Mouse (Mus musculus) inflammation-experienced regulatory T-cells, adult 6 months (primary cell): ENCODE measurements around the gene Sipa1l3. TPM values are rescaled to one million over a fixed set of nuclear protein-coding genes. Genes with fewer than 3 reads are reported as not detected.

Experiments used
- ATAC-seq: one replicate; pipeline ENCODE4 v1.8.0; 2017
- polyA plus RNA-seq, 3 experiments: library from polyadenylated mRNA; unstranded; fragments of 100-300 nt; shearing (Covaris generic); gene quantifications; one replicate each; pipeline ENCODE4 v1.2.1; 2017

Sipa1l3 gene
- polyA plus RNA-seq, 3 experiments from 2014 or later = 2.5 to 4.9 (median 4.1) TPM

DNA sequence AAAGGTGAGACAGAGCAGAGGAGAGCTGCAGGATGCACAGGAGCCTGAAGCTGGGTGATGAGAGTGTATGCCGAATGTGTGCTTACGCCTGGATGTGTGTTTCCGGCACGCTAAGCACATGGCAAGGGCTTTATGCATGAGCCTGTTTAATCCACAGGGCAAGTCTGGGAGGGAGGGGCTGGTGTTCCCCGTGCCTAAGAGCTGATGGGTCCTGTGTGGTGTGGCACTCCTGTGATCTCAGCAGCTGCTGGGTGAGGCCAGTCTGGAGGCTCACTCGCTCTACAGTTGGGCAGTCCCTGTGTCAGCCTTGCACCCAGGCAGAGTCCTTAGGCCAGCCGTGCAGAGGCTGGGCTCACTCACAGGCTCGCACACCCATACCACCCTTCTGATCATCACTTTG lies 108.0 kb downstream of the Sipa1l3 start:
- no peak for ATAC-seq

DNA sequence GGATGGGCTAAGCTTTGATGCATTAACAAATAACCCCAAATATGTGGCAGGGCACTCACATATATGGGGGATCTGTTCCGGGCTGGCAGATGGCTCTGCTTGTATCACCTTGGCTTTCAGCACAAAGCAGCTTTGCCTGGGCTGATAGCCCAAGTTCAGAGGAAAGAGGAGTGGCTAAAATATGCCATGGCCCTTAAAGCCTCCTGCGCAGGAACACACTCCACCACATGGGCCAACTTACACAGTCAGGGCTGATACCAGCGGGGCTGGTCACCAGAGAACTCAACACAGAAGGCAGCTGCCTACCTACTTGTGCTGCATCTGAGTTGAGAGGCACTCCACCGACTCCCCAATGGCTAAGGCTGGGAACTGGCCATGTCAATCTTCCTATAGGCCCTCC lies 111.6 kb downstream of the Sipa1l3 start:
- no peak for ATAC-seq

DNA sequence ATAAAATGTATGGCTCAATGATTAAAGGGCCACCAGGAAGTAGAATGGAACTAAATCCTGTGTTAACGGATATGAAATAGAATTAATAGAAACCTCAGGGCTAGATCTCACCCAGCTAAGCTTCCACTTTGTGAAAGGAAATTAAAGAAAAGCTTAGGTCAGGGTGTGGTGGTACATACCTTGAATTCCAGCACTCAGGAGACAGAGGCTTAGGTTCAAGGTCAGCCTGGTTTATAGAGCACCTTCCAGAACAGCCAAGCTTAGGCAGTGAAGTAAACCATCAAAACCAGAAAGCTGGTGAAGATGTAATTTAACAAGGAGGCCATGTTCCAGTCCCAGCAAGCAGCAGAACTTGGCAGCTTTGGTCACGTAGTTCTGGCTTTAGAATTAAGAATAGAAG lies 114.3 kb downstream of the Sipa1l3 start:
- no peak for ATAC-seq

DNA sequence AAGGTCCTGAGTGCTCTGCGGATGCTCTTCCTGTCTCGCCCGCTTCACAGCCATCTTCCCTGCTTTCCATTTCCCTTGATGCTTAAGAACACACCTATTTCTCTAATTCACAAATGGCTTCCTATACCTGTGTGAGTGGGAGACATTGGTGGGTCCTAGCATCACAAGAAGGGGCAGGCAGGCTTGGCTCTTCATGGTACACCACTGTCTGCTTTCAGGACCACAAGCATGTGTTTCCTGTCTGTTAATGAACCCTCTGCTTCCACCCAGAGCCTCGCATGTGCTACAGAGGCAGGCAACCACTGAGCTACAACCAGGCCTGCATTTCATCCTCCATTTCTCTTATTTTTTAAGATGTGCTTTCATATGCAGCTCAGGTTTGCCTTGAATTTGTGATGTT lies 116.4 kb downstream of the Sipa1l3 start:
- no peak for ATAC-seq

DNA sequence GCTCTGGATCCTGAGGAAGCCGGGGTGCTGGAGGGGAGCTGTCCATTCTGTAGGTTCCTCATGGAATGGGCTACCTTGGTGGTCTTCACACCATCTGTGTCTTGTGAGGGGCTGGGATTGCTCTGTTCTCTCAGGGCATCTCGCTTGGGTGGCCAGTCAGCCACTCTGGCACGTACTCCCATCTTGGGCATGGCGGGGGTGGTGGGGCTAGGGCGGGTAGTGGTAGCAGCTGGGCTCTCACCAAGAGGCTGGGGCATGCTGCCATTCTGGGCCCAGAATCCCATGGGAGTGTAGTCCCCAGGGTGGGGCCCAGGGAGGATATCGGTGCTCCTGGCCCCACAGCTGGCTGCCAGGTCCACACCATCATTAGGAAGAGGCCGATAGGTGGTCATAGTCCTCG lies 118.0 kb downstream of the Sipa1l3 start:
- ATAC-seq = no peak

DNA sequence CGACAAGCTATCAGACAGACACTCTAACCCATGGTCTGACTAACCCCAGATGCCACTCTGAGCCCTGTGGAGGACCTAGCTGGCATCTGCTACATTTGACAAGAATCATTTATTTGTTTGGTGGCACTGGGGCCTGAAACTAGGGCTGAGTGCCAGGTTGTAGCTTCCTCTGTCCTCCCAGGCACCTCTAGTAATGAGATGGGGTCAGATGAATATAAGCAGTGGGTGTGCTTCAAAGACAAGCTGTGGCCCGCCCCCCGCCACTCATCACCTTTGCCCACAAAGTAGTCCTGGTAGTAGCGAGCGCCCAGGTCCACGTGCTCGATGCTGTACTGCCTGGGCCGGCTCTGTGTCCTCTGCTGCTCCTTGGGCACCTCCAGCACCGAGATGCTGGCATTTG lies 119.4 kb downstream of the Sipa1l3 start:
- no peak for ATAC-seq

DNA sequence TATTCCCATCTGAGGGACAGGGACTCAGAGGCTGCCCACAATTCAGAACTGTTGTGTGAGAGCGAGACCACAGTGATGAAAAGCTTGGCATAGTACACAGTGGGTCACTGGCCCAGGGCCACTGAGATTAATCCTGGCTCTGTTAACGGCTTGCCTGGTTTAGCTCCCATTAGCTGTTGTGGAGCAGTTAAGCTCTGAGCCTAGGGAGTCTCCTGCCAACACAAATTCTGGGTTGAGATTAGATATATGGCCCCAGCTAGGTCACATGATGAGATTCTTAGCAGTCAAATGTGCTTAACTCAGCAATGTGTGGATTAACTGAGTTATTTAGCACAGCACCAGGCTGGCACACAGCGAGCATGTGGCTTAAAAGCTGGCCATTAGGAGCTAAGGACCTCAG lies 121.0 kb downstream of the Sipa1l3 start:
- no peak for ATAC-seq

DNA sequence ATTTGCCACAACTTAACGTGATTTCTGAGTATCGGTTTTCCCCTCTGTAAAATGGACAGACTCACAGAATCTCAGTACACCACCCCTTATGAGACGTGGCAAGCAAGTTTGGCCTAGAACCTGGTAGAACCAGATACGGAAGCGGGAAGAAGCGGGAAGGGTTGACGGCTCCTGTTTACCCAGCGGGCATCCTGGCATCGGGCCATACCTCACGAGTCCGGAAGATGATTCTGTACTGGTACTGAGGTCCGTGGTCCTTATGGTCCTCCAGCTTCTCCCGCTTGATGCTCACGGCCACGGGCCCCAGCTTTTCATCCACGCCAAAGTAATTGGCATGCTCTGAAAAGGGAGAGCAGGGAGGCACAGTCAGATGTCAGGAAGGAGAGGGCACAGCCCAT lies 121.5 kb downstream of the Sipa1l3 start:
- no peak for ATAC-seq

DNA sequence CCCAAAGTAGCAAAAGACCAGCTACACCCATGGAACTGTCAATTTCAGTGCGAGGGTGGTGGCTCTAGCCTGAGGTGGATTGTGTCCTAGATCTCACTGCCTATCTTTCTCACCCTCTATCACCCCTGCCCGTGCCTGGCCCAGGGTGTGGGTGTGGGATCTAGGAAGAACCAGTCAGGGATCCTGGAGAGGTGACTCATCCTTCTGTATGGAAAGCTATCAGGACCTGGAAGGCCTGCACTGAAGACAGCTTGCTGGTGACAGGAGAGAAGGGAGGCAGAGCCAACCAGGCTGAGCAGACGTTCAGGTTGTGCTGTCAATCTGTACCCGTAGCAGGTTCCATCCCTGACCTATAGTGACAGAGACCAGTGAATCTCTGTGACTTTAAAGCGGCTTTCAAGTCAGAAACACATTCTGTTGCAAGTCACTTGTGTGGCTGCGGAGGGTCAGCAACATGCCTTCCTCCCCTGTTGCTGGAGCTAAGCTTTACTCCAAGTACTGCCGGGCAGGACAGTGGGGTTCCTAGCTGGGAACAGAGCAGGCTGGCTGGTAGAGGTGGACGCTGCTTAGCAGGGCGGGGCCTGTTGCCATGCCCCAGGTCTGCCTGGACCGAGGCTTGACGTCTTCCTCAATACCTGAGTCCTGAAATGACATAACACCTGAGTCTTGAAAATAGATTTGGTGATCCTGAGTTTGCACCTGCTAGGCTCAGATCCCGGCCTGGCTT lies 122.1 kb downstream of the Sipa1l3 start:
- no peak for ATAC-seq

DNA sequence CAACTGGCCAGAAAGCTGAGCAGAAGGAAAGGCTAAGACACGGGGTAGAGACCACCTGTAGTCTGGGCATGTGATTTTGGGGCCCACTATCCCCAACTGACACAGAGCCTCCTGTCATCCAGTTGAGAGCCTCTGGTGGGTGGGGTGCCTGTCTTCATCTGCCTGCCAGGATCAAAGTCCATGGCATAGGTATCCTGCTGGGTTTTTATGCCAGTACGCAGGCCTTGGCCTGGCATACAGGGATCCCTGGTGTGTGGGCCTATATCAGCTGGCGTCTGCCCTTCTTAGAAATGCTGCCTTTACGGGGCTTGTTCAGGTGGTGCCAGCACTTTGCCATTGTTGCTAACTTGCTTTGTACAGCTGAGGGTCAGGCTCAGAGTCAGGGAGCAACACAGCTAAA lies 123.3 kb downstream of the Sipa1l3 start:
- ATAC-seq = no peak

DNA sequence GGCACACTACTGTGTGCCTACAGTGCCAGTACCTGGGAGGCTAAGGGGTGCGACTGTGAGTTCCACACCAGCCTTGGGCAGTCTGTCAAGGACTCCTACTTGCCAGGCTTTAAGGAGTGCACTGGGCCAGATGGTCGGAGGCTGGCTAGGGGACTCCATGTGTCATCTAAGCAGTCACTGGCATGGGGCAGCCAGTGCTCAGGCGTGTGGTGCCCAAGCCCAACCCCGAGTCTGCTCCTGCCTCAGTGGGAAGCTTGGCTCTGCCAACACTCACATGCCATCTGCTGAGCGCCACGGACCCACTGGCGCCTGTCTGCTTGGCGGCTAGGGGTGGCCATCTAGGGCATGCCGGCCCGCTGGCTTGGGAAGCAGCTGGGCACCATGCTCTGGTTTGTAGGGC lies 125.1 kb downstream of the Sipa1l3 start:
- no peak for ATAC-seq

DNA sequence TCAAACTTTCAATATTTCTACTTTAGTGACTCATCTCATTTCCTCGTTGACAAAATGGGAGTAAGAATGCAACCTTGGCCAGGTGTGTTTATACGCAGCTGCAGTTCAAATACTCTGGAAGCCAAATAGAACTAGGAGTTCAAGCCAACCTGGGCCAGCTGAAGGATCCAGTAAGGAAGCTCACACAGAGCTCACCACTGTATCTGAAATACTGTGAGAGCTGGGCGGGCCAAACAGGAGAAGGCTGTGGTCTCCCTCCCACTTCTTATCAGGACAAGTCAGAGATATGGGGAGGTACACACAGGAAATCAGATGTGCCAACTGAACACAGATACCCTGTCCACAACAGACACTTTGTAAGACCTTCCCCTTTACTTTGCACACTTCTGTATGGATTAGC lies 125.6 kb downstream of the Sipa1l3 start:
- no peak for ATAC-seq

DNA sequence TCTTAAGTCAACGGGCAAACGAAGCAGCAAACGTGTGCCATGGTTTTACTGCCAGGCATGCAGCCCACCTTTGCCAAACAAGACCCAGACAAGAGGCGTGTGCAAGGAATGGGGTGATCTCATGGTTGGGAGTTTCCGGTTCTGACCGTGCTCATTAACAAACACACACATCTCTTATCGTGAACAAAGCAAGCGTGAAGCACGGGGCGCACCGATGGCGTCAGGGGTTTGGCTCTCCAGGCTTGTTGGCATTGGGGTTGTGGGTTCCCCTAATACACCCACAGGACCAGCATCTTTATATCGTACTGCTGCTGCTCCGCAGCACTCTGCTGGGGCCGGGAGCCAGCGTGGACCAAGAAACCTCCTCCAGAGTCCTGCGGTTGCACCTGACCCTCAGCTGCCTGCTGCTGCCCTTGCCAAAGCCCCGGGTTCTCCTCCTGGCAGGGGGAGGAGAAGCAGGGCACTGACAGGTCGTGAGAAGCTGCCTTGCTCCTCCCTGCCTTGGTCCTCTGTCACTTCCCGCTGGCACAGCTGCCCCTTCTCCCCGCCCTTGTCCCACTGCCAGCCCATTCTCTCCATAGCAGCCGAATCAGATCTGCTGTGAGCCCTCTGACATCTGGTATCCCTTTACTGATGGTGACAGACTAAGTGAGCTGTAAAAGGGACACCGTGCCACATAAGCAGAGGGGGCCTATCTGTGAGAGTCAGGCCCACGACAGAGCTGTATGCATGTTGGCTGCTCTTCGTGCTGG lies 126.5 kb downstream of the Sipa1l3 start:
- ATAC-seq = no peak

DNA sequence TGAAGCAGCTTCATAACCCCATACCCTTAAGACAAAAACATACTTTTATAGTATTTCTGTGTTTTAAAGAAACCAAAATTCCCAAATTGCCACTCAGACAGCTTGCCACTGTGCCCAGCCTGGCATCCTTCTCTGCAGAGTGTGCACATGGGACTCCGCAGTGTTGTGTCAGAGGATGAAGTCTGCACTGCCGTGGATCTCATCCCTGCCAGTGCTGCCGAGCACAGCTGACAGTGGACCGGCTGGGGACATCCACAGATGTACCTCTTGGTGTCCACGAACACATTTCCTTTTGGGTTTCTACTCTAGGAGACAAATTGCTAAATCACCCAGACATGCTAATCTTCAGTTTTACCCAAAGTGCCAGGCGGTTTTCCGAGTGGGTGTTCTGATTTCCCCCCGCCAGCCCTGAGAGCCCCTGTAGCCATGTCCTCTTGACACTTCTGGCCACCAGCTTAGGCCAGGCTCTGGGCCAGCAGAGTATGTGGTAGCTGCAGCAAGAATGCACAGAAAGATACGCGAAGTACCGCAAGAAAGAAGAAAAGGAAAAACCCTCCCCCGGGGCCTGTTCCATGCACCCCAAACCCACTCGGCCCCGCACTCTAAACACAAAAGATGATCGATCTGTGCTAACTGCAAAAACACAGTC lies 127.2 kb downstream of the Sipa1l3 start:
- ATAC-seq = no peak

DNA sequence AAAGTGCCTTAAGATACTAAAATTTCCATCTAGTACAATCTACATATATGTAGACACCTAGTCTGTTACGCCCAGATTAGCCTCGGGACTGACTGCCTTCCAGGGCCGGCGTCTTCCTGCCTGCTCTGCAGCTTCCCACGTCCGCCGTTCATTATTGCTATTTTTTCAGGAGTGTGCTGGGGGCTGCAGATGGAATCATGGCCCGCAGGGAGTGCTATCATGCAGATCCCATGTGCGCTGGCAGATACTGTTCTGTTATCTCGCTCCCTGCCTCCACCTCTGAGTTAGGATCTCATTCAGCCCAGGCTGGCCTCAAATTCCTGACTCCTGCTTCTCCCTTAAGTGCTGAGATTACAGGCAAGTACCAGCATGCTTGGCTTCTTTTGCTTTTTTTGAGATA lies 128.2 kb downstream of the Sipa1l3 start:
- ATAC-seq = no peak

DNA sequence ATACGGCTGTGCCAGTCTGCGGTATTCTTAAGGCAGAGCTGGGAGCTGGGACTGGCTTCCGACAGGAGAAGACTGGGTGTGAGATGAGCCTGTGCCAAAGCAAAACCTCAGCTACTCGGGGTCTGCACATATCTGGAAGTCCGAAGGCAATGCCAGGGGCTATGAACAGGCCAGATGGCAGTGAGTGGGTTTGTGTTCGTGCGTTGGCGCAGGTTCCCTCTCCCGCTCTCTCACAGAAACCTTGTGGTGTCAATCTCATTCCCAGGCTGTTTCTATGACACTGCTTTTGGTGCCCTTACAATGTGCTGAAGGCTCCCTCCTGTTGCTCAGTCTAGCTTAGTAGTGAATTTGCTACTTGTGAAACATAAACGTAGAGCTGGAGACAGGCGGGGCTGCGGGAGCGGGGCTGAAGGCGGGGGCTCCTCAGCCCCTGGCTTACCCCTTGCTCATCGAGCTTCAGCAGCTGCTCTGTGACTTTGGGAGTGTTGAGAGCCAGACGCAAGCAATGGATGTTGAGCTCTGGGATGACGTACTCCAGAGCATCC lies 130.8 kb downstream of the Sipa1l3 start:
- ATAC-seq = no peak

DNA sequence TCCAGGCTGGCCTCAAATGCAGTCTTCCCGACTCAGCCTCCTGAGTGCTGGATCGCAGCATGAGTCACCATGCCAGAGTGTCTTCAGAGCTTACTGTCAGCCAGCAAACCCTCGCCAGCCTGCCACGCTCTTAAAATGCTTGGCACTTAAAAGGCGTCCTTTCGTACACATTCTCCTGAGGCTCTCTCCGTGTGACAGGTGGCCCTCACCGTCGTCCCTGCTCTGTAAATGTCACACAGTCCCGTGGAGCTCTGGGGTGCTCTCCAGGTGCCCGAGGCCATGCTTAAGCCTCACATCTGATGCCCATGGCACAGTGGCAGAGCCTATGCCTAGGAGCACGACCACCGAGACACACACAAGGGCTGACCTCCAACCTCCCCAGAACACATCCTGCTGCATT lies 132.1 kb downstream of the Sipa1l3 start:
- no peak for ATAC-seq

DNA sequence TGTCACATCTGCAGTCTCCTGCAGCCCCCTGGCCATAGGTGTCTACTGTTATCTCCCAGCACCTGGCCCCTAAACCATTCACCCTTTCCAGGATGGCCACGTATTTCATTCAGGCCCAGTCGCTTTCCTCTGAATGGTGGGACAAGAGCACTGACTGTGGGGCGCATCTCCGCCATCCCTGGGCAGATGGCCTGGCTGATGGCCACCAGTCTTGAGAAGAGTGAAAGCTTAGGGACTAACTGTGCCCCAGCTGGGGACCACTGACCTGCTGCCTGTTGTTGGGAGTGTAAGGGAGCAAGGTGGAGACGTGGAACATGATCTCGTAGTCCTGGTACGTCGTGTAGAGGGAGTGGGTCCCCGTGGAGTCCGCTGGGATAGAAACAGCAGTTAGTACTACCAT lies 132.7 kb downstream of the Sipa1l3 start:
- no peak for ATAC-seq

DNA sequence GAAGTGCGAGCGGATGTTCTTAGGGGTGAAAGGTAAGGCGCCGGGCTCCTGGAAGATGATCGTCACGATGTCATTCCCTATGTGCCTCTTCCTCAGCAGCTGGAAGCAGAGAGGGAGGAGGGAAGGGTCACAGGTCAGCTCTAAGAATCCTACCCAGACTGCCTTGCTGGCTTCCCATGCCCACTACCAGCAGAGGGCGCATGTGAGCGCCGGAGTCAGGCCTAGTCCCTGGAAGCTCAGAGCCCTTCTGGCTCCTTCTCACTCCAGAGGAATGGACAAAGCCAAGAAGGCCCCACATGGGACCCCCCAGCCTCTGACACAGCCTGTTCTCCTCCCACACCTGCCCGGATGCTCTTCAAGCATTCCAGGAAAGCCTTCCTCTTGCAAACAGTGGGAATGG lies 135.2 kb downstream of the Sipa1l3 start:
- ATAC-seq = peak; percentile 50

DNA sequence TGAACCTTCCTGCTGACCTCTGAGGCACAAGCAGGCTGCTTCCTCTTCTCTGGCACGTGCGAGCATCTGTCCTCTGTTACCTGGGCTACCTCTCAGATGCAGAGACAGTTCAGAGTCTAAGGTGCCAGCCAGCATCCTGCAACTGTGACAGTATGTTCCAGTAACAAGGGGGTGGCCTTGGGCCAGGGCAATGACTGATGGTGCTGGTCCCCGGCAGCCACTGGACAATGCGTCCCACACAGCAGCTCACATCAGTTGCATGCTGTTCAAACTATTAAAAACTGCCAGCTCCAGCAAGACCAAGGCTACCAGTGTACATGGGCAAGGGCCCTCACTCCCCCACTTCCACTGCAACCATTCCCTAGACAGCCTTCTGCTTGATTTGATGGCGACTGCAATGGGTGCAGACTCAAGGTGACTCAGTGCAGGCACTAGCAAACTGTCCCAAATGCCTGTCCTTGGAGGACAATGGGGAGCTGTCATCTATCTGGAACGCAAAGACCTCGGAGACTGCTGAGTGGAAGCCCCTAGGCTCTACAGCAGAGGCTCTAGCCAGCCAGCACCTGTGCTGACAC lies 136.9 kb downstream of the Sipa1l3 start:
- no peak for ATAC-seq

DNA sequence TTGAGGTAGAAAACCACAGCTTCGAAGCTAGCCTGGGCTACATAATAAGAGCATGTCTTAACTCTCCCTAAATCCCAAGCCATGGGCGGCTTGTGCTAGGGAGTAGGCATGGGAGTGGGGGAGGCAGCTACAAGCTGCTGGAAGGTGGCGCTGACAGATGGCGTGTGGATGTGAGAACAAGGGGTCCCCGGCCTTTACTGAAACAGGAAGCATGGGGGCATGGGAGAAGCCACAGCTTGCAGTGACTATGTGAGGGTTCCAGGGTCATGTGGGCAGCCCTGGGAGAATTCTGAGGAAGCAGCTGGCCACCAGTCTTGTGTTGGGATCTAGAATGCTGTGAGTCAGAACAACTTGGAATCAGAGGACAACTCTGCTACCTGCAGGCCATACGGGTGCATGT lies 144.4 kb downstream of the Sipa1l3 start:
- no peak for ATAC-seq

DNA sequence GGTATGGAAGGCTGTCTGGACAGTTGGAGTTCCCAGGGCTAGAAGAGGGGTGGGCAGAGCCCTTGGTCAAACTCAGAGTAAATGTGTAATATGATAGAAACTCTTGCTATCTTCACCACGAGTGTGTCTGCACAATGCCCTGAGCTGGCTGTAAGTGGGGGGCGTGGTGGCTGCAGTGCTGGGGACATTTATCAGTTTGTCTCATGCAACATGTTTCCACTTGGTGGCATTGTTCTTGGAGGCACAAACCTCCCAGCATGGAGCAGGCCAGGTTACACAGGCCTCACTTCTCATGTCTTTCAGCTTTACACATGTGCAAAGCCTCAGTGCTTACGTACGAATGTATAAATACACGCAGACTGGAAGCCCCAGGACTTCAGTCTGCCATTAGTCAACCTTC lies 146.3 kb downstream of the Sipa1l3 start:
- no peak for ATAC-seq

DNA sequence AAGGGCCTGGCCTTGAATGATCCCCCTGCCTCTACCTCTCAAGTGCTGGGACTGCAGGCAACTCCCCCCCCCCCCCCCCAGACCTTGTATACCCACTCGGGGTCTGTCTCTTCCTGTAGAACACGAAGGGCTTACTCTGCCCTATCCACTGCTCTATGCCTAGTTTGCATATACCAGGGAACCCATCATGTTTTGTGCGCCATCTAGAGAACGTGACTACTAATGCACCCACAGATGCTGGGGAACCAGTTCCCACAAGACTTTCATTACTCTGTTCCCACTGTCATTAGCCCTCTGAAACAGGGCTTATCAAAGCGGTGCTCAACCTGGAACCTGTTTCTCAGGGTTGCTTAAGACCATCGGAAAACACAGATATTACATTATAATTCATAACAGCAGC lies 148.4 kb downstream of the Sipa1l3 start:
- ATAC-seq = no peak

DNA sequence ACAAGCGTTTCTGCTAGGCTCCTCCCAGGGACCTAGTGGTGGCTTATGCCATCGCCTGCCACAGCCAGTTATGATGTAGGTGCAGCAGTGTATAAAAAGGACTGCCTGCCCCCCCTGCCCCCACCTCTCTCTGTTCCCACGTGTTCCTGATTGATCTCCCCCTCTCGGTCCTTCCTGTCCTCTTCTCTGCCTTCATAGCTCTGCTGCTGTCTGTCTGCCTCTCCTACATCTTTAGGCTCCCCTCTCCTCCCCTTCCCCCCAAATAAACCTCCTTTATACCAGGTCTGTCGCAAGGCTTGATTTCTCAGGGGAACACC lies 150.5 kb downstream of the Sipa1l3 start:
- no peak for ATAC-seq
